Mouse (Mus musculus) CD4-positive helper T cell, adult 2 months (primary cell): ENCODE measurements around the gene Cacnb1.
A peak's percentile ranks its signal among the peaks of the same experiment; 100 is the strongest.

Source experiments
- DNase-seq: peaks from one replicate; pipeline ENCODE4 v3.0.0-alpha.2; 2012; ENCODE audit warnings: low read depth, missing footprints, low spot score

Gene Cacnb1

DNA sequence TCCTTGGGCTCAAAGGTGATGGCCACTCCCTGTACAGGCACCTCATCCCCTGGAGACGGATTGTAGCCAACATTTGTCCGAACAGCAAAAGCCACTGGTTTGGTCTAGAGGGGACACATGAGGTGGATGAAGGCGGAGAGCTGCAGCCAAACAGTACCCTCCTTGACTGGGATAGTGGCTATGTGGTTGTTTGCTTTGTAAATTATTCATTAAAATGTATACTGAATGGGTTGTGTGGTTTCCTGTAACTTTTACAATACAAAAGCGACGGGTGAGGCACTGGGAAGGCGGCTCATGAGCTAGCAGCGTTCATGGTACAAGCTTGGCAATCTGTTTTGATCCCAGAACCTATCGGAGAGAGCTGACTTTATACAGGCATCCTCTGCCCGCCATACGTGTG, 10.0 kb downstream of the Cacnb1 start:
- DNase-seq = no peak

DNA sequence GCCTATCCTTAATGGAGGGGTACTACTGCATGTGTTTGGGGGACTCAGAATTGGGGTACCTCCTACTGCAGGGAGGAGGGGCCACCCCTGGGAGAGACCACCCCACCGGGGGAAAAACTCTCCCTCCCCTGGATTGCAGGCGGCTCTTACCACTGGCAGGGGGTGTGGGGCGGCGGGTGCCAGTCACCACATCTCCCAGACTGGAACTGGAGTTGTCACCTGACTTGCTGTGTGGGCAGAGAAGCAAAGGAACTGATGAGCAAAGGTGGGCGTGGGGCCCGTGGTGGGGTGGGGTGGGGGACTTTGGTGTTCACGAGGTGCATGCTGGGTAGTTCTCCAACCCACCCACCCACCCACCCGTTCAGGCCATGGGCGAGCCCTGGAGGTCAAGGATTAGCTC, 11.1 kb downstream of the Cacnb1 start:
- no peak for DNase-seq

DNA sequence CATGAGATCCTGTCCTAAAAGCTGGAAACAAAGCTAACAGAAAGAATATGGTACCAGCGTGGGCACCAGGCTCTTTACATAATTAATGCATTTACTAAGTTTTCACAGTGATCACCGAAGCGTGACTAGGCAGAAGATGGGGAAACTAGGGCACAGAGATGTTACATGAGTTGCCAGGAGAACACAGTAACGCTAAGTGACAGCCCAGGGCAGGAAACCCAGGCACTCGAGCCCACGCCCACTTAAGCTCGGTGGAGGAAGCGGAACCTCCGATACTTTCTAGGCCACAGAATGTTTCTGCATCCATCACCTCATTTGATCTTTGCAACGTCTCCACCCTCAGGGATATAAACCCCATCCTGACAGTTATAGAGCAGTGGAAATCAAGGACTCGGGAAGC, 14.7 kb downstream of the Cacnb1 start:
- peak; percentile 40 for DNase-seq

DNA sequence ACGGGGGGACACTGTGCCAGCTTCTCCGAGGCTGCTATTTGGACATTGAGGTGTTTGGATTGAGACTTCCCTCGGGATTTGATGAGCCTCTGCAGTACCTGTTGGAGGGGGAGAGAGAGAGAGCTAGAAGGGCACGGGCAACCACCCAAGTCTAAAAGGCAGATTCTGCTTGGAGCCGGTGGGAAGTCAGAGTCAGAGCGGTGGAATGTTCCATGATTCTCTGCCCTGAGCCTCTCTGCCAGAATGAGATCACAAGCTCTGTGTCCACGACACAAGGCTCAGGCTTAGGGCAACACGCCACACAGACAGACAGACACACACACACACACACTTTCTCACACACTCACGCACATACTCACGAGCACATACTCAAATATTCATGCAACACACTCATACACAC, 17.1 kb downstream of the Cacnb1 start:
- no peak for DNase-seq

DNA sequence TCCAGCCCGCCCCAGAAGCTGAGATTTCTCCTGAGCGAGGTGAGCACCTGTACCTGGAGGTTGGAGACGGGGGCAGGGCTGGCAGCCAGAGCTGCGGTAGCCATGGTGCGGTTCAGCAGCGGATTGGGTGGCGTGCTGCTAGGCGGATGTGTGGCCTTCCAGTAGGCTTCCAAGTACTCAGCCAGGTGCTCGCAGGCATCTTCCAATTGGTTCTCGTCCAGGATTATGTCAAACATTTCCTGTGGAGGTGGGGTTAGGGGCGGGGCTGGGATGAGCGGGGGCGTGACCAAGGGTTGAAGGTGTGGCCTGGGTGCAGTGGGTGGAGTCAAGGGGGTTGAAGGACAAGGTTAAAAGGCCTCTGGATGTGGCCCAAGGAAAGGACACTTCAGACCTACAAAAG, 17.8 kb downstream of the Cacnb1 start:
- DNase-seq = no peak

DNA sequence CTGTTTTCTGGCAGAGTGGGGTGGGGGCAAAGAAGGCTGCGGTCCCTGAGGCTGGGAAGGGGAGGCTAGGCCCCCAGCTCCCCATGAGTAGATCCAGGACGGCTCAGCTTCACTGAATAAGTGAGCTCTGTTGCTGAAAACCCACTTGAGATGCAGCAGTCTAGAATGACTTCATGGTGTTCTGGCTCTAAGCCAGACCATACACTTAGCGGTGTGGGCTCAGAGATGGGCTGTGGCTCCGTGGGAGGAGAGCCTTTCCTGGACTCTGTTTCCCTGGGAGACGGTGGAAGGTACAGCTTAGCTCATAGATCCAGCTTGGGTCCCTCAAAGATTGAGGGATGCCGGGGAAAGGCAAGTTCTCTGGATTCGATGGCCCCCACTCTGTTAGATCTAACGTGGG, 18.7 kb downstream of the Cacnb1 start:
- DNase-seq = no peak

DNA sequence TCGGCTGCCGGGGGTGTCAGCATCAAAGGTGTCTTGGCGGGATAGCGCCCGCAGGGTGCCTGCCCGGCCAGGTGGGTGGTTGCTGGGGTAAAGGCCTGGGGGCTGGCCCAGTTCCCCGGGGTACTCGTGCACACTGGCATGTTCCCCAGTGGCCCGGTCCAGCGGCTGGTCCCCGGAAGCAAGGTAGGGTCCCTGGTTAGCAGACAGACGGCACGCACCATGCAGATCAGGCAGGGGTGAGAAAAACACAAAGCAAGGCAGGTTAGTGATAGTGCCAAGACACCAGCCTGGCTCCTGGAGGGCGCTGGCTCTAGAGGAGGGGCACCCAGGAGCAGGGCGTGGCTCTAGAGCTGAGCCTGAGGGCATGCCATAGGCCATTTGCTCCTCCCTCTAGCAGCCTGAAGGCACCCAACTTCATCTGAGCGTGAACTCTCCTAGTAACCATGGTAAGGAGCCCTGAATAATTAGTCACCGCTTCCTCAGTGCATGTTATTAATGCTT, 19.6 kb downstream of the Cacnb1 start:
- peak; percentile 50 for DNase-seq

DNA sequence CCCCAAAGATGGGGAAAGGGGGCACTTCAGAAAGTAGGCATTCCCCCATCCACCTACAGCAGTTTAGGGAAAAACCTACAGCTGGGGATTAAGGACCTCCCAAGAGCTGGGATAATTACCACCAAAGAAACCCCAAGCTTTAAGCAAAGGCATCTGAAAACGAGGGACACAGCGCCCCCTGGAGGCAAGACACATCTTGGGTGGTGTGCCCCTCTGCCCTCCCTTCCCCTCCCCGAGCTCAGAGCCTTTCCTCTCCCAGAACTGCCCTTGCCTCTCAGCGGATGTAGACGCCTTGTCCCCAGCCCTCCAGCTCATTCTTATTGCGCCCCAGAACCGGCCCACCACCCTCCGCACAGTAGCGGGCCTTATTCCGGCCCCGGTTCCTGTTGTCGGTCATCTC, 20.2 kb downstream of the Cacnb1 start:
- DNase-seq = peak; percentile 83

DNA sequence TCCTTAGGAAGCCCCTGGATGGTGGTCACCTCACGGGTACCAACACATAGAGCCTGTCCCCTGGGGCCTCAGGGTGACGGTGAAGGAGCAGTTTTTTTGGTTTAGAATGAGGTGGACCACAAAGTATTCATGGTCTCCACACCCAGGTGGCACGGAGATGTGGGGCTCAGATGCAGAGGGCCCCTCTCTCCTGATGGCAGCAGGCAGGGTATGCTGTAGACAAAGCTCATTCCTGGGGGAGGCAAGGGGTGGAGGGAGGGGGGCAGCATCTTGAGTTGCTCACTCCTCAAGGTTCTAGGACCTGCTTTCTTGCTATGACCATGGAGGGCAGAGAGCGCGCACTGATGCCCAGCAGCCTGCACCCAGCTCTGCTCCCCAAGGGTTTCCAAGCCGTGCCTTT, 20.8 kb downstream of the Cacnb1 start:
- peak; percentile 39 for DNase-seq

DNA sequence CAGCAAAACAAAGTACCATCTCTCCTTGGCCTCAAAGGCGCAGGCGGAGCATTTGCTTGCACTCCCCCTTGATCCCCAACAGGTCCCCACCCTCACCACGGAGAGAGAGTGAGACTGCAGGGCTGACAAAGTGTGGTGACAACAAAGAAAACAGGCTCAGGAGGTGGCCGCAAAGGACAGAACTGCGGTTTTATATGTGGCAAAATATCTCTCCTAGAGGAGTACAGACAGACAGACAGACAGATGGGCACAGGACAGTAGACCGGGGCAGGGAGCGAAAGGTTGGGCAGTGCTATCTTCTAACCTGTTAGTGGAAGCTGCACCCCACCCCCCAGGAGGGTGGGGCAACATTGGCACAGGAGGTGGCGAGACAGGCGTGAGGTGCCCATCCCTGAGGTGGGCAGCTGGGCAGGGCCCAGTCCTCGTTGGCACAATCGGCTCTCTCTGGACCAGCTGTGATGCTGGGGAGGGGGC, 21.4 kb downstream of the Cacnb1 start:
- DNase-seq = peak; percentile 76

DNA sequence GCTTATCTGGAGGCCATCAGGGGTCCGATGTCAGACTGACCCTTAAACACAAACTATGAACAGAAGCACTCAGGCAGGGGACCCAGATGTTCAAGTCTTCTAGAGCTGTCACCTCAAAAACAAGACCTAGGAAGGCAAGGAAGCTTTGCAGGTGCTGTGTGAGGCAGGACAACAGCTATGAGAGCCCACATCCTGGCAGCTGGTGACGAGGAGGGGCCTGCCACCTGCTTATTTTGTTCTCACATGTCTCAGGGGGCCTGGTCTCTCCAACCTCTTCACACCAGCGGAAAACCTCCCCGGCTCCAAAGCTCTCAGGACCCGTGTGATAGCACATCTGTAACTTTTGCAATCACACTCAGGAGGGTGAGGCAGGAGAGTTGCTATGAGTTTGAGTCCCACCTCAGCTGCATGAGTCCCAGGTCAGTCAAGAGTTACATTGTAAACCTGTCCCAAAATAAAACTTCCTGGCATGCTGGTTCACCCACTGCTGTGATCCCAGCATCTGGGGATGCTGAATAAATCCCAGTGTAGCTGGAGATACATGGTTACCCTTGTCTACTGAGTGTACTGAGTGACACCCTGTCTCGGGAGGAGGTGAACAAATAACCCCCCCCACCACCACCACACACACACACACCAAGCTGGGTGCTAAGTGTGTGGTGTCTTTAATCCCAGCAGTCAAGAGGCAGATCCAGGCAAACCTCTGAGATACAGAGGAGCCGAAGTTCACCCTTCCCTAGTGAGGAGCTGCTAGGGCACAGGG, 22.3 kb downstream of the Cacnb1 start:
- peak; percentile 89 for DNase-seq

DNA sequence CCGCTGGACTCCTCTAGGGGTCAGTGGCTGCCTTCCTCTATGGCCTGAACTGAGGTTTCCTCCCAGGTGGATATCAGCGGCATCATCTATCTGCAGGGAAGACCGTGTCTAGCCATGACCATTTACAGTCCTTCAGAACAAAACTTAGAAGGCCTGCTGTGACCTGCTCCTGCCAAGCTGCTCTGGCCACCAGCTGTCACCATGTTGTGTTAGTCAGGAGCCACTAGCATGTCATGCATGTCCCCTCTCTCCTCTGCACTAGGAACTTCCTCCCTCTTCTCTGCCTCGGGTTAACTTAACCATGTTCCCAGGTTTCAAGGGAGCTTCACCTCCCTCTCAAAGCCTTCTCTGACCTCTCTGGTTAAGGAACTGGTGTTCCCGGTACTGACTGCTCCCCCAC, 23.1 kb downstream of the Cacnb1 start:
- DNase-seq = no peak

DNA sequence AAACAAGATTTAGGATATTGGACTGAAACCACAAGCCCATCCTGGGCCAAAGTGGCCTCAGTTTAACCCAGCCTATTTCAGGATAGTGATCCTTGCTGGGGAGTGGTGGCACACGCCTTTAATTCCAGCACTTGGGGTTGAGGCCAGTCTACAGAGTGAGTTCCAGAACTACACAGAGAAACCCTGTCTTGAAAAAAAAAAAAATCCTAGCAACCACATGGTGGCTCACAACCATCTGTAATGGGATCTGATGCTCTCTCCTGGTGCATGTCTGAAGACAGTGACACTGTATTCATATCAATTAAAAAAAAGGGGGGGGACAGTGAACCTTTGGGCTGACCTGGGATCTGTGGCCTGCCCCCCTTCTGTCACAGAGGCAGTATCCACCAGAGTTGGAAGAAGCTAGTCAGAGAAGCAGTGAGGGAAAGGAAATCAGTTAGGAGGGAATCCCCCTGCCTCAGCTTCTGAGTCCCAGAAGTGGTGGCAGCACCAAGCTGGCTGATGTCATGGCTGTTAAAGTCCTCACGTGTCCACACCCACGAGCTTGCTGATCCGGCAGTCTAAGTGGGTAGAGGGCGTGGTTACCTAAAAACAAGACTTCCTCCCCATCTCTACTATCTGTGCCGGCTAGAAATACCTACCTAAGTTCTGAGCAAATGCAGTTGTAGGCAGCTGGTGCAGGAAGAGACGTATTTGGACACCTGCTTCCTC, 23.8 kb downstream of the Cacnb1 start:
- peak; percentile 97 for DNase-seq

DNA sequence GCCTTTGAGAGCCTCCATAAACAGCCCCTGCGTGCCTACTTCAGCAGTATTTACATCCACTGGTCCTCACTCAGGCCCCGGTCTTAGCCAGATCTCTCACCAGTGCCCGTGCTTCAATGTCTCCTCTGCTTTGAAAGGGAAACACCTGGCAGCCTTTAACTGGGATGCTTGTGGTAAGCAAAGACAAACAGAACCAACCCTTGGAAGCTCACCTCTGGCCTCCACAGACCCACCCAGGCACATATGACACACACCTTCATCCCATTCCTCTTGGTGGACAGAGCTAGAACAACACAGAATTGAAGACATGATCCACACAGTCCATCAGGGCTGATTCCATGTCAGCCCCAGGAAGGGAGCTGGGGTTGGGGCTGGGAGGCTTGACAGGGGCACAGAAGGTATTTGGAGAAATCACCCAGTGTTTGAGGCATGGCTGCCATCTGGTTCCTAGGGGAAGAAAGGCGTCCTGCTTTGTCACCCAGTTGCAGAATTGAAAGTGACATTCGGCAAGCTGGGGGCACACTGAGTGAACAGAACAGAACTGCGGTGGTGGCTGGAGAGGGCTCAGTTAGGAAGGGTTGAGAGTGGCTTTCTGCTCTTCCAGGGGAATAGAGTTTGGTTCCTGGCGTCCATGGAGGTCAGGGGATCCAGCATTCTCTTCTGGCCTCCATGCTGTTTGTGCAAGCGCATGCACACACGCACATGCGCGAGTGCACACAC, 24.6 kb downstream of the Cacnb1 start:
- DNase-seq = no peak

DNA sequence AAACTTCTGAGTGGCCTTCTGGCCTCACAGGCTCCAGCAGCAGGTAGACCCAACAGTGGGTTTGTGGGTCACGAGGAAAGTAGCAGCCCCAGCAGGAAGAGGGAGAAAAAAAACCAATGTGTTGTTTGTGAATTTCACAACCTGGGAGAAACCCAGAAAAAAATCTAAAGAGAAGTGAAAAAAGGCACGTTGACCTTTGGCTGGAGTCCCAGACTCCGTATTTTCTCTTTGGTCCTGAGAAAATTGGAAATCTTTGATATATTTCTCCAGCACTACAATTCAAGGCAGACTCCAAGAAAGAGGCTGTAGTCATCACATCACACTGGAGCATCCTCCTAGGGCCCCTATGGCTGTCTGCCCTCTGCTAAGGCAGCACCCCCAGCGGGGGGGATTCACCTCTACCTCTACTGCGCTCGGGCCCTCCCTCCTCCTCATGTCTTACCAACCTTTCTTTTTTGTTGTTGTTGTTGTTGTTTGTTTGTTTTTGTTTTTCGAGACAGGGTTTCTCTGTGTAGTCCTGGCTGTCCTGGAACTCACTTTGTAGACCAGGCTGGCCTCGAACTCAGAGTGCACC, 25.4 kb downstream of the Cacnb1 start:
- DNase-seq = no peak

DNA sequence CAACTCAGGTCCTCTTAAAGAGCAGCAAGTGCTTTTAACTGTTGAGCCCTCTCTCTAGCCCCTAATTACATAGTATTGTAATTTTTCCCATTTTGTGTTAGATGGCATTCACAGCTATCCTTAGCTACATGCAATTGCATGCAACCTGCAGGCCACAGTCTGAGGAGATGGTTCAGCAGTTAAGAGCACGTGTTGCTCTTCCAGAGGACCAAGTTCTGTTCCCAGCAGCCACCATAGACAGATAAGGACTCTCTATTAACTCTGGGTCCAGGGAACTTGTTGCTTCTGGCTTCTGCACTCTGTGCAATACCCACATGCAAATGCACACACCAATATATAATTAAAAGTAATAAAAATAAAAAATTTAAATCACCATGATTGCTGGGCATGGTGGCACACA, 26.1 kb downstream of the Cacnb1 start:
- no peak for DNase-seq

DNA sequence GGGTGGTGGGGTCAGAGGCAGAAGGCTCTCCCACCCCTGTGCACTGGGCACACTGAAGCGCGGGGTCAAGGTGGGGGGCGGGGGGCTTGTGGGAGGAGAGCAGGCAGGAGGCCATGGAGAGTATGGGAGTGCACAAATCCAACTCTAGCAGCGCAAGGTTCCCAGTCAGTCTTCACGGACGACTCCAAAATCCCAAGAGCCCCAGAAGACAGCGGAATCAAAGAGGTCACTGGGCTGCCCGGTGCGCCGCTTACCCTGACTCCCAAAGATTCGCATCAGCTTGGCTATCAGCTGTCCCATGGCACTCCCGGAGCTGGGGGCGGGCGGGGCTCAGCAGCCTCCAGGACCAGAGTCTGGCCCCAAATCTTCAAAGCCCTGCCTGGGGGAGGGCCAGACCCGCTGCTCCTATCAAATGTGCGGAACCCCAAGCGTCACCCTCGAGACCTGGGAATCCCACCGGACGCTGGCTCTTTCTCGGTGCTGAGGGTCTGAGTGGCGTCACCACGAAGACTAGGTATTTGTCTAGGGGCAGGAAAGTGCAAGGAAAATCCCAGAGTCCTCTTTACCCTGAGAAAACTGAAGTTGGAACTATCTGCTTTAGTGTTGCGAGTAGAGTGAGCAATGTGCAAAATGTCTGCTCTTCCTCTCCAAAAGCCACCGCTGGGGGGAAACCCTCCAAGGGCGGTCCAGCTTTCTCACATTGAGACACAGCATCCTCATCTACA, 27.1 kb downstream of the Cacnb1 start, which contains the start of gene Arl5c:
Gene Arl5c, minus strand, starts transcription at position 618 of the 725 bp plus-strand sequence.
- peak; percentile 86 for DNase-seq

DNA sequence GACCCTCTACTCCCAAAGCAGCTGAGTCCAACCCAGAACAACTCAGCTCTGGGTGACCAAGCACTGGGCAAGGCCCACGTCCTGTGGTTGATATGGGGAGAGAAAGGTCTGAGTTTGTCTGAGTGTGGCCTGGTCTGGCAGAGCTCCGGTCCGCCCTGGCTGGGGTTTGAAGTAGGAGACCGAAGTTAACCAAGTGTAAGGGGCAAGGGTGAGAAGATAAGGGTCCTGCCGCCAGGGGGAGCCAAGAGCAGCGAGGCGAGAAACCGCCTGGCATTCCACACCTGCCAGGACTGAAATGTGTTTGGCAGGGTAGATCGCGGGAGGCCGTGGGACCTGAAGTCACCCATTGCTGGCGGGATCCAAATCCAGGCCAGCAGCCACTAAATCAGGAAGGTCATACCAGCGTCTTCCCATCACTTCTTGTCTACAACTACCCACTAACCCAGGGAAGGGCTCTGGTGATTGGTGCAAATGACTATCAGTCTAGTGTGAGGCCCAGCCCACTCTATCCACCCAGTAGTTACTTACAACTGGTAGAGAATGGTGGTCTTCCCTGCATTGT, 28.2 kb downstream of the Cacnb1 start:
- DNase-seq = peak; percentile 87

DNA sequence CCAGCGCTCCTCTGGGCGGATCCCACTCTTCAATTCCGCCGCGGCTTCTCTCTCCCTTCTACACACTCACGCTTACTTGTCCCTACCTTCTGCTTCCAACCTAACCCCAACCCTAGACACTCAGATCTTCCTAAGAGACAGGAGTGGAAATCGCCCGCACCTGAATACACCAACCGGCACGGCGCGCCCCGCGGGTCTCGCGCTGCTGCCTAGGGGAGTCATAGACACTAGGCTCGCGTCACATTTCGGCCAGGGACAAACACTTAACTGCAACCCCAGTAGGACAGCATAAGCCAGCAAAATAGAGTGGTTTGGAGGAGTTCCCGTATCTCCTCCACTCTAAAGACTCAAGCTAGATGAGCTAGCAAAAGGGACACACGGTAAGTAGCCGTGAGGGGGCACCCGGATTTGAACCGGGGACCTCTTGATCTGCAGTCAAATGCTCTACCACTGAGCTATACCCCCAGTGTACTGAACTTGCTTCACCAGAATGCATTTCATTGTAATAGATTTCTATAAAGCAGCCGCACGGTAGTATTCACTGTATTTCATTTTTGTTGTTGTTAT, 34.2 kb downstream of the Cacnb1 start:
- peak; percentile 93 for DNase-seq
